Mouse (Mus musculus): ENCODE measurements around the gene Ubqln1. TPM values are rescaled to one million over a fixed set of nuclear protein-coding genes. Genes with fewer than 3 reads are reported as not detected.

Ubqln1 gene
- 56.9 and 59.9 TPM in 2 replicates for polyA plus RNA-seq (2012; ENCODE audit: insufficient read depth, insufficient read length, missing spikeins)

- H3K27ac ChIP-seq (ENCODE audit: insufficient read depth, low read depth, low read length) = peak within 1 kb of the TSS; percentile 59
- no peak; the same call in 1 of the 2 replicates for TF ChIP-seq POLR2A (IDR thresholded peaks at IDR 0.05; ENCODE audit: borderline replicate concordance, low read depth, low read length)
- TF ChIP-seq CTCF (IDR thresholded peaks at IDR 0.05; ENCODE audit: low read depth, low read length) = no peak
These were observed at the start of gene Ubqln1 for GRCm38 (mm10) chr13:58215592-58216341. TSS of gene Ubqln1 (minus strand) at chr13:58215653.

DNA sequence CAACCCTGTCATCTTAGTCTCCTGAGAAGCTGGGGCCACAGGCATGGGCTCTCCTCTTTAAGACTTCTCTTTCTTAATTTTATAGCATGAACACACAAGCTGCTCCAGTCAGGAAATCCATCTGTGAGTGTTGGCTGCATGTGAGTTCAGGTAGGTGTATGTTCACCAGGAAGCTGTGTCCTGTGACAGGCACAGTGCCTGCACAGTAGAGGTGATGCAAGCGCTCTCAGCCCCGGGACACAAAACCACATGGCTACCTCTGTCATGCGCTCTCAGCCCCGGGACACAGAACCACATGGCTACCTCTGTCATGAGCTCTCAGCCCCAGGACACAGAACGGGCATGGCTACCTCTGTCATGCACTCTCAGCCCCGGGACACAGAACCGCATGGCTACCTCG lies 48.1 kb upstream of the Ubqln1 start:
- TF ChIP-seq POLR2A (IDR thresholded peaks at IDR 0.05; ENCODE audit: borderline replicate concordance, low read depth, low read length) = no peak
- no peak for TF ChIP-seq CTCF (IDR thresholded peaks at IDR 0.05; ENCODE audit: low read depth, low read length)
- H3K4me3 ChIP-seq (ENCODE audit: insufficient read depth, low read length) = no peak overlapping the region
- H3K4me1 ChIP-seq (ENCODE audit: control insufficient read depth, insufficient read depth, low read length) = no peaks in the 10 kb centered on the region
- no peak overlapping the region for H3K27ac ChIP-seq (ENCODE audit: insufficient read depth, low read depth, low read length)

More at GRCm38 (mm10) chr13:58215592-58216341, at the start of gene Ubqln1:
- Histone ChIP-seq H3K4me1 (ENCODE audit: control insufficient read depth, insufficient read depth, low read length) (peaks cover 29% of the 10 kb centered on the region), H3K4me3 (ENCODE audit: insufficient read depth, low read length) (peak within 1 kb of the TSS; percentile 71)

GRCm38 (mm10) chr13:58261674-58262073 lies 46.2 kb upstream of the Ubqln1 start:
- no peaks in the 10 kb centered on the region for H3K4me1 ChIP-seq (ENCODE audit: control insufficient read depth, insufficient read depth, low read length)
- no peak for TF ChIP-seq CTCF (IDR thresholded peaks at IDR 0.05; ENCODE audit: low read depth, low read length)
- no peak for TF ChIP-seq POLR2A (IDR thresholded peaks at IDR 0.05; ENCODE audit: borderline replicate concordance, low read depth, low read length)
- no peak overlapping the region for H3K27ac ChIP-seq (ENCODE audit: insufficient read depth, low read depth, low read length)
- H3K4me3 ChIP-seq (ENCODE audit: insufficient read depth, low read length) = no peak overlapping the region

GRCm38 (mm10) chr13:58253268-58253667 lies 37.8 kb upstream of the Ubqln1 start:
- no peak overlapping the region for H3K4me3 ChIP-seq (ENCODE audit: insufficient read depth, low read length)
- no peak overlapping the region for H3K27ac ChIP-seq (ENCODE audit: insufficient read depth, low read depth, low read length)
- TF ChIP-seq CTCF (IDR thresholded peaks at IDR 0.05; ENCODE audit: low read depth, low read length) = no peak
- TF ChIP-seq POLR2A (IDR thresholded peaks at IDR 0.05; ENCODE audit: borderline replicate concordance, low read depth, low read length) = no peak
- no peaks in the 10 kb centered on the region for H3K4me1 ChIP-seq (ENCODE audit: control insufficient read depth, insufficient read depth, low read length)

DNA sequence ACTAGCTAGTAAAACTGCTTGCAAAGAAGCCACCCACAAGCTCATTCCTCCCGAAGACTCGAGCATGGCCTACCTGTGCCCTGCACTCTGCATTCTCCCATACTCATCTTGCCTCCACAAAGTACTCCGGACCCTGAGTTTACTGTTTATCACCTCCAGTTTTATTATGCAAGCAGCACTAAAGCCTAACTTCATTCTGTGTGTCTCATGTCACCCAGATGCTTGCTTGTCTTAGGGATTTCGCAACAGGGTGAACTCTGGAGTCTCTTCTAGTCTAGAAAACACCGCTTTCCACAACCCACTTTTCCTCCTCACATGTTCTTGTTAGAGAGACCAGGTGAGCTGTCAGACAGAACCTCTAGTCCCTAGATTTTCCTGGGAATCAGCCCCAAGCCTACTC lies 33.5 kb upstream of the Ubqln1 start:
- Histone ChIP-seq H3K4me3 (ENCODE audit: insufficient read depth, low read length) (no peak overlapping the region), H3K27ac (ENCODE audit: insufficient read depth, low read depth, low read length) (no peak overlapping the region), H3K4me1 (ENCODE audit: control insufficient read depth, insufficient read depth, low read length) (no peaks in the 10 kb centered on the region)
- TF ChIP-seq CTCF (IDR thresholded peaks at IDR 0.05; ENCODE audit: low read depth, low read length) (no peak), POLR2A (IDR thresholded peaks at IDR 0.05; ENCODE audit: borderline replicate concordance, low read depth, low read length) (no peak)

- H3K4me1 ChIP-seq (ENCODE audit: control insufficient read depth, insufficient read depth, low read length) = no peaks in the 10 kb centered on the region
- TF ChIP-seq CTCF (IDR thresholded peaks at IDR 0.05; ENCODE audit: low read depth, low read length) (no peak), POLR2A (IDR thresholded peaks at IDR 0.05; ENCODE audit: borderline replicate concordance, low read depth, low read length) (no peak)
- H3K4me3 ChIP-seq (ENCODE audit: insufficient read depth, low read length) = no peak overlapping the region
- no peak overlapping the region for H3K27ac ChIP-seq (ENCODE audit: insufficient read depth, low read depth, low read length)
These were observed 21.1 kb upstream of the Ubqln1 start for GRCm38 (mm10) chr13:58236536-58236935.

DNA sequence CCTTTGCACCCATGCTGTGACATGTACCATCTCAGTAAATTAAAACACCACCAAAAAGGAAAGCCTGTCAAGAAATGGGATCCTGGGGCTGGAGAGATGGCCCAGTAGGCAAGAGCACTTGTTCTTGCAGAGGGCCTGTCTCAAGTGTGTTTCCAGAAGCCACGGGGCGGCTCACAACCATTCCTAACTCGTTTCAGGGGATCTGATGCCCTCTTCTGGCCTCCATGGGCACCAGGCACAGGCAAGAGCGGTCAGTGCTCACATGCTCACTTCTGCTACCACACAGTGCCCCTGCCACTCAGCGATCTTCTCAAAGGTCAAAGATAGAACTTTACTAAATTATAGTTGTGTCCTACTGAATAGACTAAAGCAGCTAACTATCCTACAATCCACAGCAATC lies 17.2 kb upstream of the Ubqln1 start:
- Histone ChIP-seq H3K4me3 (ENCODE audit: insufficient read depth, low read length) (no peak overlapping the region), H3K4me1 (ENCODE audit: control insufficient read depth, insufficient read depth, low read length) (no peaks in the 10 kb centered on the region), H3K27ac (ENCODE audit: insufficient read depth, low read depth, low read length) (no peak overlapping the region)
- TF ChIP-seq CTCF (IDR thresholded peaks at IDR 0.05; ENCODE audit: low read depth, low read length) = no peak; the same call in 1 of the 2 replicates
- no peak for TF ChIP-seq POLR2A (IDR thresholded peaks at IDR 0.05; ENCODE audit: borderline replicate concordance, low read depth, low read length)

DNA sequence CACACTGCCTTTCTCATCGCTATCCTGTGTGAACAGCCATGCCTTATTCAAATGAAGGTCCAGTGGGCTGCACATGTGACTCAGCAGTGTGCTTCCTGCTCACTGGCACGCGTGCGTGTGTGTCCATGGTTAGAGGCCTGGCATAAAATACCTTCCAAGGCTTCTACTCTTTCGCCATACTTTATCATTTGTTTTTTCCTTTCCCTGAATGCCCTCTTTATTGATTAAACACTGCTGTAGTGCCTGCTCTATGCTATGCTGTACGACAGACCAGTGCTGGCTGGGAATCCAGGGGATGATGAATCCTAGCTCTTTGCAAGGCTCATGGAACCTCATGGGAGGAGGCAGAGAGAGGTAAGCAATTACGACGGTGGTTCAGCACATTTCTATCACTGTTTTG lies 16.6 kb upstream of the Ubqln1 start:
- TF ChIP-seq POLR2A (IDR thresholded peaks at IDR 0.05; ENCODE audit: borderline replicate concordance, low read depth, low read length) (no peak), CTCF (IDR thresholded peaks at IDR 0.05; ENCODE audit: low read depth, low read length) (no peak)
- Histone ChIP-seq H3K4me3 (ENCODE audit: insufficient read depth, low read length) (no peak overlapping the region), H3K4me1 (ENCODE audit: control insufficient read depth, insufficient read depth, low read length) (no peaks in the 10 kb centered on the region), H3K27ac (ENCODE audit: insufficient read depth, low read depth, low read length) (no peak overlapping the region)

GRCm38 (mm10) chr13:58228624-58229023 lies 13.2 kb upstream of the Ubqln1 start:
- TF ChIP-seq CTCF (IDR thresholded peaks at IDR 0.05; ENCODE audit: low read depth, low read length) = no peak
- H3K4me1 ChIP-seq (ENCODE audit: control insufficient read depth, insufficient read depth, low read length) = no peaks in the 10 kb centered on the region
- H3K4me3 ChIP-seq (ENCODE audit: insufficient read depth, low read length) = no peak overlapping the region
- no peak overlapping the region for H3K27ac ChIP-seq (ENCODE audit: insufficient read depth, low read depth, low read length)

DNA sequence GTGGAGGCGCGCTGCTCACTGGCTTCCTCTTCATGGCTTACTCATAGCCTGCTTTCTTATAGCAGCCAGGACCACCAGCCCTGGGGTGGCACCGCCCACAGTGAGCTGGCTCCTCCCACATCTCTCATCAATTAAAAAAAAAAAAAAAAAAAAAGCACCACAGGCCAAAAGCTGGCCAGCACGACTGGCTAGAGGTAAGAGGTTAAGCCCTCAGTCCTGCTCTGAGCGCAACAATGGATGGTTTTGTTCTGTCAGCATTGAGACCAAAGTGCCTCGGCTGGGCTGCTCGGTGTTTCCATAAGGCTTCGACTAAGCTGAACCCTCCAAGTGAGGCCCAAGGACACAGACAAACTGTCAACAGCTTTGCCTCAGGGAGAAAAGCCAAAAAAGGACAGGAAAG lies 10.2 kb upstream of the Ubqln1 start:
- Histone ChIP-seq H3K4me3 (ENCODE audit: insufficient read depth, low read length) (no peak overlapping the region), H3K4me1 (ENCODE audit: control insufficient read depth, insufficient read depth, low read length) (no peaks in the 10 kb centered on the region), H3K27ac (ENCODE audit: insufficient read depth, low read depth, low read length) (no peak overlapping the region)
- TF ChIP-seq CTCF (IDR thresholded peaks at IDR 0.05; ENCODE audit: low read depth, low read length) (no peak), POLR2A (IDR thresholded peaks at IDR 0.05; ENCODE audit: borderline replicate concordance, low read depth, low read length) (no peak)
